Mouse (Mus musculus) CD4-positive, CD25-positive, alpha-beta regulatory T cell (primary cell): ENCODE results near the gene Slc47a1. TPM values are rescaled to one million over a fixed set of nuclear protein-coding genes. Genes with fewer than 3 reads are reported as not detected.

Experiments used
- polyA plus RNA-seq: library from polyadenylated mRNA; unstranded; fragments of 100-300 nt; shearing (Covaris generic); gene quantifications from one replicate; pipeline ENCODE4 v1.2.1, GENCODE M21; 2017

The Slc47a1 gene
- not detected for polyA plus RNA-seq

DNA sequence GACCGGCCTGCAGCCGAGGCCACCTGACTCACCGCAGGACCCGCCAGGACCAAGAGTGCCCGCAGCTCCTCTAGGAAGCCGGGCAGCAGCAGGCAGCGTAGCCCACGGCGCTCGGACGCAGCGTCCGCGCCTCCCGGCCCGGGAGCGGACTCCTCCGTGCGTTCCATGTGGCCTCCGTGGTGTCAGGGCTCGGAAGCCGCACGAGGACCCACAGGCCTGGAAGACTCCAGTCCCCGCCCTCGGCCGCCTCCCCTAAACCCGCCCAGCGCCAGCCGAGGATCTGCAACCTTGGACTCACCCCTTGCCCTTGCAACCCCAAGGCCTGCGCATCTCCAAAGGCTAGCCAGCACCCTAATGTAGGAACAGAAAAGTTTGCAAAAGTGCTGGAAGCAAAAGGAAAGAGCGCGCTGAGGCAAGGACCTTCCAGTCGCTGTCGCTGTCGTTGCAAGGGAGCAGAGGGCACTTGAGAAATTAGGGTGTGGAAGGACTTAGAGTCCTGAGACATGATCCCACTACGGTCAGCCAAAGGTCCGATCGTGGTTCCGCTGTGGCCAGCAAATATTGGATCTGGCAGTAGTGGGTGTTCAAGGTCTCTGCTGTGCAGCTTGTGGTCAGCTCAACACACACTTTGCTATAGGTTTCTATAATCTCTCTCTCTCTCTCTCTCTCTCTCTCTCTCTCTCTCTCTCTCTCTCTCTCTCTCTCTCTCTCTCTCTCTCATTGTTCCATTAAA lies at the start of gene Slc47a1:
Gene Slc47a1 (minus strand): TSS at position 465 of the 733 bp plus-strand sequence.

DNA sequence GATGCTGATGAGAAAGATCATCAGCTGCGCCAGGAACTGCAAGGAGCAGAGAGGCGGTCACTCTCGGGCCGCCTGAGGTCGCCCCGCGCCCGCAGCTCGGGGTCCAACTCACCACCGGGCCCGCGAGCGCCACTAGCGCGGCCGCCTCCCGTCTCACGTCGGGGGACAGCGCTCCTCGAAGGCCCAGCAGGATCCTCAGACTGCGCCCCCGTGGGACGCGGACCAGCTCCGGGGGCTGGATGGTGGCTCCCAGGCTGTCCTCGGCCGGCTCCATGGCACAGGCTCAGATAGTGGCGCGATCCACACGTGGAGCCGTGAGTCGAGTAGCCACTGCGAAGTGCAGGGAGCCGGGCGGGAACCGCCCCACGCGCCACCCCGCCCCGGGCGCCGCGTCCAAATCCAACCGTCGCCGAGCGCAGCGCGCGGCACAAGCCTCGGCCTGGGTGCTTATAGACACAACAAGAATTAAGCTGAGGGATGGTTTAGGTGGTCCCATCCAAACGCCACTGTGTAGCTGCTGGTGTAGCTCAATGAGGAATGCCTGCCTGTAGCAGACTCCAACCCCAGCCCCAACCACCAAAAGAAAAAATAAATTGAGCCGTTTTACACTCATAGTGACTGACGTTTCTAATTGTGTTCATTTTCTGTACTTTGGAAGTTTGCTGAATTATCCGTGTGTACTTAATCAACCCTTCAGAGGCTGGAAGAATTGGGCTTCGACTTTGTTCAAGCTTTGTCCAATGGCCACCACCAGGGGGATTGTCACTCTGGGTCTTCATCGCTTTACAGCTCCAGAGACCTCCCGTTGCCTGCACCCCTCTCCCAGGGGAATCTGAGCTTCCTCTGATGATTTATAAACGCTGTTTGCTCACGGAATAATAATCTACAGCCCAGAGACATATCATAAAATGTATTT lies 35.4 kb downstream of the Slc47a1 start, which contains the start of gene Slc47a2:
Gene Slc47a2 (minus strand): TSS at position 356 of the 916 bp plus-strand sequence.

Other genes starting within 250 kb of the Slc47a1 start
- 52.4 TPM for gene Usp22, start 203.3 kb downstream of the Slc47a1 start, polyA plus RNA-seq
- gene Aldh3a1, start 170.8 kb downstream of the Slc47a1 start, polyA plus RNA-seq, result not detected
- gene Aldh3a2, start 110.9 kb downstream of the Slc47a1 start, polyA plus RNA-seq, result 47.3 TPM
- gene Slc47a2, start 35.5 kb downstream of the Slc47a1 start, polyA plus RNA-seq, result not detected
- gene Rnf112, start 75.8 kb upstream of the Slc47a1 start, polyA plus RNA-seq, result not detected
- gene Mfap4, start 107.1 kb upstream of the Slc47a1 start, polyA plus RNA-seq, result not detected
- 31.4 TPM for gene Mapk7, start 116.1 kb upstream of the Slc47a1 start, polyA plus RNA-seq
- 1.8 TPM for gene B9d1, start 126.8 kb upstream of the Slc47a1 start, polyA plus RNA-seq
- 0.60 TPM for gene Epn2, start 201.3 kb upstream of the Slc47a1 start, polyA plus RNA-seq